Mouse (Mus musculus) neural tube, embryonic 15.5 days (tissue): Measurements from ENCODE around the gene Clip4. TPM values are rescaled to one million over a fixed set of nuclear protein-coding genes. Genes with fewer than 3 reads are reported as not detected.

Source experiments
- ATAC-seq: fragments of 200-750 bp; cut with Nextera tagmentation; 2 replicates; pipeline ENCODE4 v1.8.0; 2017; ENCODE audit warnings: mild to moderate bottlenecking, moderate TSS enrichment, moderate library complexity; ENCODE audit not compliant: low FRiP score
- H3K27ac ChIP-seq: fragments of 300-500 bp; sonication (generic); replicated peaks from 2 replicates; pipeline ENCODE4 v1.5.1; 2015; ENCODE audit warnings: mild to moderate bottlenecking, inconsistent platforms
- H3K27me3 ChIP-seq: fragments of 300-500 bp; sonication (generic); replicated peaks from 2 replicates; pipeline ENCODE4 v1.6.1; 2015; ENCODE audit warnings: inconsistent platforms
- H3K36me3 ChIP-seq: fragments of 300-500 bp; sonication (generic); 2 replicates; pipeline ENCODE4 v1.6.1; 2015; ENCODE audit warnings: inconsistent platforms
- H3K4me1 ChIP-seq: fragments of 300-500 bp; sonication (generic); 2 replicates; pipeline ENCODE4 v1.6.1; 2015; ENCODE audit warnings: inconsistent platforms
- H3K4me2 ChIP-seq: fragments of 300-500 bp; sonication (generic); 2 replicates; pipeline ENCODE4 v1.6.1; 2015; ENCODE audit warnings: inconsistent platforms, mild to moderate bottlenecking, moderate library complexity
- H3K4me3 ChIP-seq: fragments of 300-500 bp; sonication (generic); replicated peaks from 2 replicates; pipeline ENCODE4 v1.5.1; 2015; ENCODE audit warnings: mild to moderate bottlenecking, inconsistent platforms
- H3K9ac ChIP-seq: fragments of 300-500 bp; sonication (generic); replicated peaks from 2 replicates; pipeline ENCODE4 v1.6.1; 2015; ENCODE audit warnings: mild to moderate bottlenecking, inconsistent platforms
- H3K9me3 ChIP-seq: fragments of 300-500 bp; sonication (generic); replicated peaks from 2 replicates; pipeline ENCODE4 v1.6.1; 2016; ENCODE audit warnings: inconsistent platforms
- WGBS: fragments of 180-500 bp; shearing (Covaris S2); methylation state at CpG from one replicate; pipeline ENCODE4 v1.1.7; 2015; ENCODE audit warnings: mixed read lengths; 5-methylcytosine and 5-hydroxymethylcytosine counted together
- polyA plus RNA-seq: library from polyadenylated mRNA; unstranded; fragments of >200 nt; fragmentation: Nextera tagmentation; extraction: Ambion mirVana; gene quantifications from 2 replicates; pipeline ENCODE4 v1.2.1, GENCODE M21; 2015

The Clip4 gene
- polyA plus RNA-seq, 1 experiment from 2014 or later = 18.1 TPM

DNA sequence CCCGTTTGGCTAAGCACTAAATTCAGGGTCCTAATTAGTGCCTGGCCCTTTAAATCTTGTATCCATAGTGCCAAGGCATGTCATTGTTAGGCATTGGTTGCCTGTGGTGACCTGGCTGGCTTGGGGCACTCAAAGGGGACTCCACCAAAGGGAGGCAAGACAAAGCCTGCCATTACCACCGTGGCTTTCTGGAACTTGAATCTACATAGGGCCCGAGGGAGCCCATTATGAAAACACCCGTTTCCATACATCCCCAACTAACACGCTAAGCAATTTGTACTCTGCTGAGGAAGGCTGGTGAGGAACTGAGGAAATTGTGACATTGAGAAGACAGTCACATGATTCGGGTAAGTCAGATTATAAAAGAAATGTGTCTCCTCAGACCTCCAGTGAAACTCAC lies 1.3 kb downstream of the Clip4 start:
- no peaks in the 10 kb centered on the region for H3K36me3 ChIP-seq
- WGBS = 14% methylated on average over 6 of the region's 6 CpGs
- H3K27ac ChIP-seq = no peak overlapping the region
- no peaks in the 10 kb centered on the region for H3K9me3 ChIP-seq
- ATAC-seq = no peak
- peak overlapping the region; percentile 26; the same call in 1 of the 2 replicates for H3K4me2 ChIP-seq
- H3K4me1 ChIP-seq = peaks cover 5% of the 10 kb centered on the region; the same call in 1 of the 2 replicates
- no peak overlapping the region for H3K4me3 ChIP-seq
- no peak overlapping the region for H3K9ac ChIP-seq
- no peaks in the 10 kb centered on the region for H3K27me3 ChIP-seq

DNA sequence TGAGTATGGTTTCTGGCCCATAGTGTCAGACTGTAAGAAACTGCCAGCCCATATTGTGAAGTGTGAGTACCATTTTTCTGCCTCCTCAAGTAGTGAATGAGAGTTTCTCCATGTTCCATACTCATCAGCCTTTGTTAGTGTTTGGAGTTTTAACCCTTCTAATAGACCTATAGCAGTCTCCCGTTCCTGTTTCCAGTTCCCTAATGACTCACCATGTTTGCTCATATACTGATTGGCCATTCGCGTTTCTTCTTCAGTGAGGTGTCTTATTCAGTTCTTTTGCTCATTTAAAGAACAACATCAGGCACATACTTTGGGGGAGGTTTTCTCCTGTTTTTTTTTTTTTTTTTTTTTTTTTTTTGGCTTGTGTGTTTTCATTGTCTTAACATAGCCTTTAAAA lies 2.4 kb downstream of the Clip4 start:
- H3K9me3 ChIP-seq = no peaks in the 10 kb centered on the region
- H3K4me2 ChIP-seq = no peak overlapping the region
- WGBS = 91% methylated on average over 3 of the region's 3 CpGs
- H3K36me3 ChIP-seq = no peaks in the 10 kb centered on the region
- H3K27me3 ChIP-seq = no peaks in the 10 kb centered on the region
- no peak overlapping the region for H3K9ac ChIP-seq
- ATAC-seq = no peak
- H3K27ac ChIP-seq = no peak overlapping the region
- H3K4me1 ChIP-seq = peaks cover 5% of the 10 kb centered on the region; the same call in 1 of the 2 replicates
- H3K4me3 ChIP-seq = no peak overlapping the region

DNA sequence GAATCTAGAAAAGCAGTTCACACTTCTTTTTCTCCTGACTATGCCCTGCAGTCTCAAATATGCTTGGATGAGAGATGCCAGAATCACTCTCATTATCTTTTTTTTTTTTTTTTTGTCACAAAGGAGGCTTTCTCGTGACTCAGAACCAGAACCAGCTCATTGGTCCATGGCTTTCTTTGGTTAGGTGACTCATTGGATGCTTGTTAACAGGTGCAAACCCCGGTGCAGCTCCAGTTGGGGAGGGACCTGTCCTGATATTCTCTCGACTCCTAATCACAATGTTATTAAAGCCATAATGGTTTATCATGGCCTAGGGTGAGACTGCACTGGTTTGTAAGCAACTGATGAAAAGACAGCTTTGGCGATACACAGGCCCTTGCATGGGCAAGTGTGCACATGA lies 5.9 kb downstream of the Clip4 start:
- Histone ChIP-seq H3K36me3 (no peaks in the 10 kb centered on the region), H3K9ac (no peak overlapping the region), H3K4me2 (no peak overlapping the region), H3K4me3 (no peak overlapping the region), H3K4me1 (peaks cover 5% of the 10 kb centered on the region; the same call in 1 of the 2 replicates), H3K27me3 (no peaks in the 10 kb centered on the region), H3K9me3 (peaks cover 3% of the 10 kb centered on the region; the same call in 1 of the 2 replicates), H3K27ac (no peak overlapping the region)
- no peak for ATAC-seq
- WGBS = 81% methylated on average over 4 of the region's 4 CpGs

DNA sequence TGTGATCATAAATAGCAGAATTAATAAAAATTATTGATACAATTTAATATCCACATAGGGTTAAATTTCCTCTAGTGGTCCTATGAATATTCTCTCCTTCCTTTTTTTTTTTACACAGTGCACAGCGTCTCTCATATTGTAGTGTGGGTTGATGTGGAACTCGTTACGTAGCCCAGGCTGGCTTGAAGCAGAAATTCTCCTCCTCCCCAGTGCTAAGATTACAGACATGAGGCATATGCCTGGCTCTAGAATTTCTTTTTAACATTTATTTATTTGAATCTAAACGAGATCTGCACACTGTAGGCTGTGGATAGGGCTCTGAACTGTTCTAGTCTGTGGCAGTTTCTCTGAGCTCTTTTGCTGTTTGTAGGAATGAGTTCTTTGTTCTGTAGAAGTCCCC lies 7.0 kb downstream of the Clip4 start:
- 79% methylated on average over 4 of the region's 4 CpGs for WGBS
- Histone ChIP-seq H3K36me3 (no peaks in the 10 kb centered on the region), H3K27ac (no peak overlapping the region), H3K27me3 (no peaks in the 10 kb centered on the region), H3K9ac (no peak overlapping the region), H3K4me2 (no peak overlapping the region), H3K4me1 (no peaks in the 10 kb centered on the region), H3K4me3 (no peak overlapping the region), H3K9me3 (peaks cover 3% of the 10 kb centered on the region; the same call in 1 of the 2 replicates)
- ATAC-seq = no peak

DNA sequence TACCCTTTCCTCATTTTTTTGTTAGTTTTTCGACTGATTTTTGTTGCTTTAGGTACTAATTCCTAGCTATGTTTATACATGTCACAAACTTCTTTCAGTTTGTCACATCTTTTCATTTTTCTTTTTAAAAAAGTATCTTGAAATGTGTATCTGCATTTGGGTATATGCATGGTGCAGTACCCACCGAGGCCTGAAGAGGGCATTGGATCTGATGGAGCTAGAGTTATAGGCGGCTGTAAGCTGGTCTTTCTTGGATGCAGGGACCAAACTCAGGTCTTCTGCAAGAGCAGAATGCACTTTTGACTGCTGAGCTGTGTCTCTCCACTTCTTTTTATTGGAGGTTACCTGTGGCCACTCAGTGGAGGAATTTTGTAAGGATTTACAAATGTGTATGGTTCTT lies 10.4 kb downstream of the Clip4 start:
- Histone ChIP-seq H3K4me2 (no peak overlapping the region), H3K36me3 (no peaks in the 10 kb centered on the region), H3K4me3 (no peak overlapping the region), H3K4me1 (peaks cover 12% of the 10 kb centered on the region), H3K27ac (no peak overlapping the region), H3K9ac (no peak overlapping the region), H3K9me3 (peaks cover 3% of the 10 kb centered on the region; the same call in 1 of the 2 replicates), H3K27me3 (no peaks in the 10 kb centered on the region)
- no peak for ATAC-seq
- WGBS = 86% methylated on average over 3 of the region's 3 CpGs

DNA sequence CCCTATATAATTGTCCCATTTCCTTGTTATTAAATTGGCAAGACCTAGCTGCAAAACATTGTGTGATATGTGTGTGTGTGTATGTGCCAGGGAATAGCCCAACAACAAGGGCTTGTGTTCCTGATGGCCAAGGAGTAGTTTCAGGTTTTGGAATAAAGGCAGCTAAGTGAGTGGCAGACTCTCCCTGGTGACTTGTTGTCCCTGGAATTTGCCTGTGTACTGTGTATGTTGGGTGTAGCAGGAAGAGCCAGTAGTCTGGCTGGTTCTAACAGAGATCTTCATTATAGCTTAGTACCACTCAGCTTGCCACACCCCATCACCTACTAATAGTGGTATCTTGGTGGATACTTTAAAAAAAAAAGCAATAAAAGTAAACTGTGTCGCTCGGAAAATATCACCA lies 12.2 kb downstream of the Clip4 start:
- no peaks in the 10 kb centered on the region for H3K36me3 ChIP-seq
- no peaks in the 10 kb centered on the region for H3K27me3 ChIP-seq
- H3K9ac ChIP-seq = no peak overlapping the region
- H3K27ac ChIP-seq = no peak overlapping the region
- WGBS = 83% methylated on average over 2 of the region's 2 CpGs
- no peak for ATAC-seq
- no peak overlapping the region for H3K4me3 ChIP-seq
- peaks cover 3% of the 10 kb centered on the region; the same call in 1 of the 2 replicates for H3K9me3 ChIP-seq
- no peak overlapping the region for H3K4me2 ChIP-seq
- H3K4me1 ChIP-seq = peaks cover 18% of the 10 kb centered on the region

DNA sequence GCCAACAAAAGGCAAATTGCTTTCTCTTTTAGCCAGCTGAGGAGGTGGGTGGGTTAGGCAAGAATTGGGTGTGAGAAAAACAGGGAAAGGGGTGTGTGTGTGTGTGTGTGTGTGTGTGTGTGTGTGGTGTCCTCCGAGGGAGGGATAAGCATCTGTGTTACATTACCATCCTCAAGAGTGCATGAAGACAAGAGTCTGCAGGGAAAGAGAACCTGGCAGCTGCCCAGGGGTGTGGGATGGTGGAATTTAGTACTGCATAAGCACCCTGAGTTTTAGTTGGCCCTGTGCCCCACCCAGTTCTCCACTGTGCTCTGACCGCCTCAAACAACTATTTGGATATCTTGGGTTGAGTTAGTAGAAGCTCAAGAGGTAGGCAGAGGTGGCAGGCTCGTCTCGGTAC lies 12.7 kb downstream of the Clip4 start:
- peaks cover 3% of the 10 kb centered on the region; the same call in 1 of the 2 replicates for H3K9me3 ChIP-seq
- no peak overlapping the region for H3K9ac ChIP-seq
- H3K27me3 ChIP-seq = no peaks in the 10 kb centered on the region
- H3K27ac ChIP-seq = no peak overlapping the region
- H3K4me2 ChIP-seq = no peak overlapping the region
- no peaks in the 10 kb centered on the region for H3K36me3 ChIP-seq
- peaks cover 18% of the 10 kb centered on the region for H3K4me1 ChIP-seq
- ATAC-seq = no peak
- no peak overlapping the region for H3K4me3 ChIP-seq
- 88% methylated on average over 4 of the region's 4 CpGs for WGBS

DNA sequence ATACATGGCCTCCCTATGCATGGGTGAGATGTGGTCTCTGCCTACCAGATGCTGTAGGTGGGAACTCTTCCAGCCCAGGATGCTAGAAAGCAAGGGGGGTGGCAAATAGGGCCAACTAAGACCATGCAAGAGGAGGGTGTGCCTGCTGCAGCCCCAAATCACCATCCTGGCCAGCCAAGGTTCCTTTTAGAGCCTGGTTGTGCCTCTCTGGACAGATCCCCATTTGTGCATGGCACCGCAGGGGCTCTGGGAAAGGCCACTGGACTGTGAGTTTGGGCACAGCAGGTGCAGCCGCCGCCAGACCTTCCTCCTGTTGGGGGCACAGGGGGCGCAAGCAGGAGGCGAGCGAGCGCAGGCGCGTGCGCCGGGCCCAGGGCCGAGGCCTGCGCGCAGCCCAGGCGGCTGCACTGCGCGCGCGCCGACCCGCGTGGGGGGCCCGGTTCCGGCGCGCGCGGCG lies 14.0 kb downstream of the Clip4 start:
- under 1% methylated on average over 29 of the region's 29 CpGs for WGBS
- Histone ChIP-seq H3K27me3 (no peaks in the 10 kb centered on the region), H3K4me1 (peaks cover 20% of the 10 kb centered on the region), H3K9me3 (peaks cover 3% of the 10 kb centered on the region; the same call in 1 of the 2 replicates), H3K4me3 (peak overlapping the region; percentile 86), H3K36me3 (no peaks in the 10 kb centered on the region), H3K4me2 (peak overlapping the region; percentile 76), H3K9ac (peak overlapping the region; percentile 82), H3K27ac (peak overlapping the region; percentile 83)
- peak; percentile 93 for ATAC-seq

DNA sequence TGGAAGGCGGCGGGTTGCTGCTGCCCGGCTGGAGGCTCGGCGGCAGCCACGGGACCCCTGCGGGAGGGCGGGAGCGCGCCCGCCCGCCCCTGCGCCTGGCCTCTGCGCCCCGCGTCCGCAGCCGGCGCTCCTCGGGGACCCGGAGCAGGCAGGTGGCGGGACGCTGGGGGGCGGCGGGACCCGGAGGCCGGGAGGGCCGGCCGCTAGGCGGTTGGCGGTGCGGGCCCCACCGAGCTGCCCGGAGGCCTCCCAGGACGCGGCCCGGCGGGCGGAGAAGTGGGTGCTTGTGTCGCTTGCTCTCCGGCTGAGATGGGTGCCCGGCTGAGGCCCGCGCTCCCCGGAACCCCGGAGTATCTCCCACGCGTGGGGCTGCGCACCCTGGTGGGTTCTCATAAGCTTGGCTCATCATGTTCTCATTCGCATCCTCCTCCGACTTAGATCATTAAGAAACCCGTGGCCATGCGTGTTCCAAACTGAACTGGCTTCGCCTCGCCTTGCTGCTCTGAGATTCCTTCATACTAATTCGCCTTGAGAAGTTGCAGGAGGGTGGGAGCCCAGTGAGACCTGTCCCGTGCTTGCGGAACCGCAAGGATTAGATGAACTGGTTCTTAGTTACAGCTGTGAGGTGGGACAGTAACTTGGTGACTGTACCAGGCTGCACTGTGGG lies 14.6 kb downstream of the Clip4 start:
- Histone ChIP-seq H3K27me3 (no peaks in the 10 kb centered on the region), H3K4me2 (peak overlapping the region; percentile 76), H3K4me3 (peak overlapping the region; percentile 86), H3K9me3 (peaks cover 3% of the 10 kb centered on the region; the same call in 1 of the 2 replicates), H3K36me3 (no peaks in the 10 kb centered on the region), H3K27ac (peak overlapping the region; percentile 83), H3K9ac (peak overlapping the region; percentile 82), H3K4me1 (peaks cover 20% of the 10 kb centered on the region)
- under 1% methylated on average over 55 of the region's 59 CpGs for WGBS
- peak; percentile 81 for ATAC-seq

DNA sequence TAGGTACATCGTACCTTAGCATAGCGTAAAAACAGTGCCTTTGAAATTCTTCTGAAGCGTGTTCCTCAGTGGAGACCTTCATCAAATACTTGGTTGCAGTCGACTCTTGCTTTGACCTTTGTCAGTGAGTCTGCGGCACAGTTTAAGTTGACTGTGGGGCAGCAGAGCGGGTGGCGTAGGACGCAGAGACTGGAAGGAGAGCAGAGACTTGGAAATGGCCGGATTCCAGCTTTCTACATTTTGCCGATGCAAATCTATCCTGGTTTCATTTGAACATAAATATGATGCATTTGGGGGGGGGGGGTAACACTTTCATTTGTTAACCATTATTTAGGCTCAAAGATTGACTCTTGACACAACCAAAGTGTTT lies 15.1 kb downstream of the Clip4 start:
- Histone ChIP-seq H3K27ac (peak overlapping the region; percentile 83), H3K27me3 (no peaks in the 10 kb centered on the region), H3K4me3 (peak overlapping the region; percentile 86), H3K4me1 (peaks cover 20% of the 10 kb centered on the region), H3K9ac (peak overlapping the region; percentile 82), H3K4me2 (peak overlapping the region; percentile 76), H3K36me3 (no peaks in the 10 kb centered on the region), H3K9me3 (peaks cover 2% of the 10 kb centered on the region; the same call in 1 of the 2 replicates)
- no peak for ATAC-seq
- 10% methylated on average over 10 of the region's 10 CpGs for WGBS

DNA sequence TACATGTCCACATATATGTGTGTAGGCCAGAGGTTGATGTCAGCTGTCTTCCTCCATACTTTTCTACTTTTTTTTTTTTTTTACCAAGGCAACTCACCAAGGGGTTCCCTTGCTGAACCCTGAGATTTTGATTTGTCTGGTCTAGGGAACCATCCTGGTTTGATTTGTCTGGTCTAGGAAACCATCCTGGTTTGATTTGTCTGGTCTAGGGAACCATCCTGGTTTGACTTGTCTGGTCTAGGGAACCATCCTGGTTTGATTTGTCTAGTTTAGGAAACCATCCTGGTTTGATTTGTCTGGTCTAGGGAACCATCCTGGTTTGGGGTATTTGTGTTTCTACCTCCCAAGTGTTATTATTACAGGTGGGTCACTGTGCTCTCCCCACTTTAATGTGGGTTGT lies 18.2 kb downstream of the Clip4 start:
- H3K36me3 ChIP-seq = peaks cover 10% of the 10 kb centered on the region
- no peaks in the 10 kb centered on the region for H3K9me3 ChIP-seq
- H3K4me1 ChIP-seq = peaks cover 20% of the 10 kb centered on the region
- H3K9ac ChIP-seq = no peak overlapping the region
- no peak overlapping the region for H3K4me2 ChIP-seq
- H3K4me3 ChIP-seq = no peak overlapping the region
- ATAC-seq = no peak
- H3K27ac ChIP-seq = no peak overlapping the region
- H3K27me3 ChIP-seq = no peaks in the 10 kb centered on the region

DNA sequence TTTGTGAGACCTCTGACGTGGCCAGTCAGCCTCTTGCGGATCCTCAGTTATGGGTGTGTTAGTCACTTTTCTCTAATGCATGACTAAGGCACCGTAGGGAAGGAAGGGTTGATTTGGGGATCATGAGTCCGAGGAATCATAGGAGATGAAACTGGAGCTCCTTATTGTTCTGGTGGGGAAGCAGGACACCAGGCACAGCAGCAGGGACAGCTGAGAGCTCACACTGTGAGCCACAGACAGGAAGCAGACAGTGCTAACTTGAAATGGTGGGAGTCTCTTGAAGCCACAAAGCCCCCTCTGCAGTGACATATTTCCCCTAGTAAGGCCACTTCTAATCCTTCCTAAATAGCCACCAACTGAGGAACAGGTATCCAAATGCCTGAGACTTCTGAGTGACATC lies 22.8 kb downstream of the Clip4 start:
- Histone ChIP-seq H3K27me3 (no peaks in the 10 kb centered on the region), H3K36me3 (peaks cover 33% of the 10 kb centered on the region), H3K4me2 (no peak overlapping the region), H3K27ac (no peak overlapping the region), H3K9me3 (no peaks in the 10 kb centered on the region), H3K4me3 (no peak overlapping the region), H3K9ac (no peak overlapping the region), H3K4me1 (0 out of 2 replicates have a peak, but pooled peaks cover 2% of the 10 kb centered on the region)
- no peak for ATAC-seq
- 95% methylated on average over 4 of the region's 4 CpGs for WGBS
